Mouse (Mus musculus) embryo, embryonic 9.5 days (tissue): ENCODE data around the gene Gm17268.

Source experiments
- DNase-seq: peaks from one replicate; pipeline ENCODE4 v3.0.0-alpha.2; 2017; ENCODE audit errors: extremely low spot score

Gm17268 gene

DNA sequence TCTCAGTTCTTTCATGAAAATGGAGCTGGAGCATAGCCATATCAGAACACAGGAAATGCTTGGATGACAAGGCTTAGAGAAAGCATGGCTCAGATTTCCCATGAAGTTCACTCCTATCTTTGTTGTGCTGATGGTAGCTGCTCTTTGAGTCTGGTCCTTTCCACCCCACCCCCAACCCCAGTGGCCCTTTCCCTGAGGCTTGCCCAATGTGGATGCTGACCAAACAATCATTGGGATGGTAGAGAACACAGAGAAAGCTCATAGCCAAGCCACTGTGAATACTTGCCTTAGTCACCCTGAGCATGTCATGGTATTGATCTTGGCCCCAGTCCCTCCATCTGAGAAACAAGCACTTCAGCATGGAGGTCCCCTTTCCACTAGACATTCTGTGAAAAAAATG, 6.2 kb downstream of the Gm17268 start:
- DNase-seq: no peak

- DNase-seq: no peak
Observed at GRCm38 (mm10) chr11:82030171-82030570, 8.2 kb downstream of the Gm17268 start.

DNA sequence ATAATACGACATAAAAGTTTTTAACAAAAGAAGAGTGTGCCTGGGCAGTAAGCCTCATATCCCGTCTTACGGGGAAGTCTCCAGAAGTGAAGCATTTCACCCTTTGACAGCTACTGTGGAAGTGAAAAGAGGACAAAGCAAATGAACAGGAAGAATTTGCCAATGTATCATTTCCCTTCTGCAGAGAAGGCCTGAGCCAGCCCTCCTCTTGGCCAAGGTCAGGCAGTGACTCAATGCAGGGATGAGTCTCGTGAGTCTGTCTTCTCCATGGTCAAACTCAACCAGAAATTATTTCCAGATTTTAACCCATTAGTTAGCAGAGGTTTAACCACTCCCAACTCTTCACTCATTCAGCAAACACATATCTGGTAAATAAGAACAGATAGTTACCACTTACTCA, 14.6 kb downstream of the Gm17268 start:
- no peak for DNase-seq

DNA sequence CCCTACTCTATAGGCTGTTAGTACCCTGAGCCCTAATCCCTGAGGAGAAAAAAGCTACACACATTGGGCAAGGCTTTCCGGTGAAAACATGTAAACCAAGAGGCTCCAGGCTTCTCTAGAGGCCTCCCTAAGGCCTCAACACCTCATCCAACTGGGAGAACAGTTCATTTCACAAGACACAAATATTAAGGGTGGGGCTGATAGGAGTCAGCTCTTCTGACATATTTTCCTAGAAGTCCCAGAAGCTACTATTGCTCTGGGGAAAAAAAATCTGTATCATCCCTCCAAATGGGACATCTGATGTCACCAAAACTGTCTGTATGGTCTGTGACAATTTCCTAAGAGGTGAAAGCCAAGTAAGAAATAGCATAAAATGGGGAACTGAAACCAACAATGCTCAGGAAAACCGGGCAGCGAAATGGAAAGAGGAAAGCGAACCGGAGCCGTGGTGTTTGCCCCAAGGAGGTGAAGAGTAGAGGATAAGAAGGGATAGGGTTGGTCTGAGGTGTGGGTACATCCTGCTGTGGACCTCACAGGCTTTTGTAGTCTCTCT, 15.8 kb downstream of the Gm17268 start:
- no peak for DNase-seq

DNA sequence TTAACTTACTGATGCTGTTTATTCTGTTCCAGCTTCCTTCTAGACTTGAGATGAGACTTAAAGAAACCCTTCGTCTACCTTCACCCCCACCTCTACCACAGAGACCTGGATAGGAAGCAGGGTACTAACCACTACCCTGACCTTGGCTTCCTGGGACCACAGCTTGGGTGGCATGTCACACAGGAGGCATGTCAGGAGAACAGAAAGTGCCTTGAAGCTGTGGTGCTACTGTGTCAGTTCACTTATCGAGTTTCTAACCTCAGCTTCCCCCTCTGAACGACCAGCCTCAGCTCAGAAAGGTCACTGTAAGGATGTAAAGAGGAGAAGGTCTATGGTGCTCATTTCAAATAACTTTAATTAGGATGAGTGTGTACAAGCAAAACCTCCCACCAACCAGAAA, 17.0 kb downstream of the Gm17268 start:
- DNase-seq: no peak

- DNase-seq: no peak
Observed at GRCm38 (mm10) chr11:82019793-82020192, 18.6 kb downstream of the Gm17268 start.

DNA sequence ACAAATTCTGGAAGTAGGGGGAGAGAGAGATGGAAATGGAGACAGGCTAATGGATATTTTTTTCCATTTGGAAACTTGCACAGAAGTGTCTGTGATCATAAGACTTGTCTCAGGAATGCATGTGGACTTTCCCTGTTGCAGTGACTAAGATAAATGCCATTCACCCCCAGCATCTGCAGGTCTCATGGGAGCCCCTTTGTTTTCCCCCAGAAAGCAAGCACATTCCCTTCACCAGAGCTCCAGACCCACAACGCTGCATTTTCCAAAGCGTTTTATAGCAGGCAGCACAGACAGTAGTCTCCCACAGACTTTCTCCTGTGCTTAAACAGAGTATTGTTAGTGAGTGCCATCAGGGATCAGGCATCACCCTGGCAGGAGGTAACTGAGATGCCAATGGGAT, 19.0 kb downstream of the Gm17268 start:
- no peak for DNase-seq

DNA sequence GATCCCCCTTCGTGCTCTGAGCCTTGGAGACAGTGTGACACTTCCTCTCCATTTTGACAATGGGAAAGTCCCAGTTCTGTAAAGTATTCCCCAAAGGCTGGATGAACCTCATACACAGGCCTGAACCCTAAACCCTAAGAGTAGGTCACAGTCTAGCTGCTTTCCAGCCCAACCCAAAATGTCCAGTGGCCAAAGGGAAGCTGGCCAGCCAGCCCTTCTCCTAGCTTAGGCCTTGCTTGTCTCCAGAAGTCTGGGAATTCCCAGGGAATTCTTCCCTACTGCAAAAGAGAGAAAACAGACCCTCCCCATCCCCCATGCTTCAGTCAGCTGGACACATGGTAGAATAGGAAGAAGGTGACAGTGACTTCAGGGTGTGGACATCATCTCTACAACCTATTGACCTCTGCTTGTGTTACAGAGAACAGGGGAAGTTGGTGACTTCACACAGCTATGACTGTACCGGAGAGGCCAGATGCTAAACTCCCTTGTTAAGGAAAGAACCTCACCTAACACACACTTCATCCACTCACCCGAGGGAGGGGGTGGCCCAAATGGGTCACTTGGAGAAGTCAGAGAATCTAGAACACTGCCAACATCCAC, 22.1 kb downstream of the Gm17268 start:
- DNase-seq: no peak

DNA sequence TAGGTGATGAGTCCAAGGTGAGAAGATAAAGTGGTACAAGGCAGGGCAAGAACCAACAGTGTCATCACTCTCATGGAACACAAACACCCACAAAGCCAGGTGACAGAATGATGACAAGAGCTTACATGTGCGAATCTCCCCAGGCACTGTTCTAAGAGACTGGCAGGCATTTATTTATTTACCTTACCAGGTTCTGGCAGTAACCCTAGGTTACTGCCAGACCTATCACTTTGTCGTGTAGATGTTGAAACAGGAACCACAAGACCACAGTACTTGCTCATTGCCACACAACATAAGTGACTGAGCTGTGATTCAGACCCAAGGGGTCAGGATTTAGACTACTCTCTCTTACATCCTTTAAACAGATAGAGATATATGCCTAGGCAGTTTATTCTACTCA, 23.3 kb downstream of the Gm17268 start:
- DNase-seq: no peak

- DNase-seq: no peak
Observed at GRCm38 (mm10) chr11:82013756-82014155, 24.6 kb downstream of the Gm17268 start.

DNA sequence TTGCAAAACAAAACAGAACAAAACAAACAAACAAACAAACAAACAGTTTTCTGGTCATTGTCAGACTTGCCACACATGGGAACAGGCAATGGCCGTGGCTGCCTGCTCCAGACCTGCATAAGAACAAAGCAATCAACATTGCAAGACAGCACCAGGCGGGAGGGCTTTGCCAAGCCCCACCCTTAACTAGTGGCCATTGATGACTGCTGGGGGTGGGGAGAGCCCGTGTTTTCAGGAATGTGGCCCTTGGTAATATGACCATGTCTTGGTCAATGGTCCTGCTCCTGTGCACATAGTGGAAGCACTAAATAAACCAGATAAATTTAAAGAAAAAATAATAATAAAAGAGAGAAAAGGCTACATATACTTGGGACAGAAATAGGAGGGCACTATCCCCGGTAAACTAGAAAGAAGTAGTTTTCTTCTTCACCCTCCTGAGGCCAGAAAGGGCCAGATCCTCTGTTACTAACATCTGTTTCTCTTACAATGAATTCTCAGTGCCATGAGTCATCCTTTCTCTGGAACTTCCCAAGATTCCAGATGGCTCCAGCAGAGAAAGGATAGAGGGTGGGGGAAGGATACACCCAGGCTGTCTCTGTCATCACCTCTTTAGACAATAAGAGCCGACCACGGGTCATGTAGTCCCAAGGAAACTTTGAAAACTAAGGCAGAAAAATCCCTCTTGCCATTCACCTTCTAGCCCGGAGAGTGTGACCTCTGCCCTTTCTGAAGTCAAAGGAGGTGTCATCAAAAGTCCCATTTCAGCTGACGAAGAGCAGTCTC, 26.8 kb downstream of the Gm17268 start:
- no peak for DNase-seq

DNA sequence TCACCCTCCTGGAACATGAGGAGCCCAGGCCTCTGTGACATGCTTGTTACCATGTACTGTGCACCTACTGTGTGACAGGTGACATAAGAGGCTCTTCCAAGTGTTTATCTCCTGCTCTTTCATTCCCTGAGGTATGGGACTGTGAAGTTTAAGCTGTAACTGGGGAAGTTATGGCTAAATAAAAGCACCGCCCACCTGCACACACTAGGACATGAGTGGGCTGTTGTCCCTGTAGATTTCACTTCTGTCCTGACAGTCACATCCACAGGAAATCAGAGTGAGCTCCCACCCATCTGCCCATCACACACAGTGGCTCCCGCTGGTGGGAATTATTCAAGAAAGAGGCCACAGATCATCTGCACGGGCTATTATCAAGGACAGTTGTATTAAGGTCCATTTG, 28.2 kb downstream of the Gm17268 start:
- no peak for DNase-seq

DNA sequence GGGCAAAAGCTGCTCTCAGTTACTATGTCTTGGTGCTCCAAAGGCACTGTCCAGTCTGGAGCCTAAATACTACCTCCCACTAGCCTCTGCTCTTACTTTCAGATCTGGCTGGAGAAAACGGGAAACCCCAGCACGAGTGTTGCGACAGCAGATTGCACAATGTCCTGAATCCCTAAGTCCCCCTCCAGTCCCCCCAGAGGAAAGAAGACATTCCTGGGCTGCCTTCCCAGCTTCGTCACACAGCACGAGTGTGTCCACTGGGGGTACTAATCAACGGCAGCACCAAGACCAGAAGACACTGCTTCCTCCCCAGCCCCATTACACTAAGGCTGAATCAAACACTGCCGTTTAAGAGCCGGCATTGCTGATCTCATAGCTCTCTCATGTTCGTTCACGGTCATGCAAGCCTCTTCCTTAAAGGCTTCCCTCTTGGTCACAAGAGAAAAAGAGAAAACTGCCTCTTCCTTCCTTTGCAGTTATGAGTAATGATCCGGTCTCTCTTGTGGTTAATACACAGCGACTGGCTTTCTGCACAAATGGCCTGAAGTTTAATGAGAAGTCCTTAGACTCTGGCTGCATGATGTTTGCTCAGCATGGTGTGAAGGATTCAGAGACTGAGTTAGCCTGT, 31.5 kb downstream of the Gm17268 start:
- DNase-seq: no peak

- DNase-seq: no peak
Observed at GRCm38 (mm10) chr11:82004810-82005209, 33.6 kb downstream of the Gm17268 start.

DNA sequence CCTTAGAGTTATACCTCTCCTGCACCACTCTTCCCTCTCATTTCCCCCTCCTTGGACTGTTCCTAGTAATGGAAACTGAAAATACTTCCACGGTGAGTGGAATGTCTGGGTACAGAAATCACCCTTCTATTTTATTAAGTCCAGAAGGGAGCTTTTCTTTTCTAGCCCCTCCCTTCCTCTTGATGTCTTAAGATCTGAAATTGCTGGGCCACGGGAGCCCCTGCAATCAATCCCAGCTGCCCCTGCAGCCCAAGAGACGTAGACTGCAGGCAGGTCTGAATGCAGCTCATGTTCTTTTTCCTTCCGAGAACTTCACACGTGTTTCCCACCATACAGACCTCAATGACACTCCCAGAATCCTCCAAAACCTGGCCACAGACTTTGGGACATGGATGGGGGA, 37.8 kb downstream of the Gm17268 start:
- DNase-seq: no peak

DNA sequence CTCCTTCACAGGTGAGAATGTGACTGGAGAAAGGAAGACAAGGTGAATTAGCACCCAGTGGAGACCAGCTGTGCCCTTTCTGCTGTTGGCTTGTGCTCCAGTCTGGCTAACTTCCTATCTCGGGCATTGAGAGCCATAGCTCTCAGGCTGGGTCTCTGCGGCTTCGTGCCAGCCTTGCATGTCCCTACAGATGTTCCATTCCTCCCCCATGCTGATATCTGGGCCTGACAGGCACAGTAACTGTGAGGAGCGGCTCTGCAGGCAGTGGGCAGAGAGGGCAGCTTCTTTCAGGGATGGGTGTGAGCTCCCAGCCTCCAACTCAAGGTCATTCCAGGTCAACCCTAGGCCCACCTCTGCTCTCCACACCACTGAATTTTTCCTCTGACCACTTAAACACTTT, 38.9 kb downstream of the Gm17268 start:
- DNase-seq: no peak

DNA sequence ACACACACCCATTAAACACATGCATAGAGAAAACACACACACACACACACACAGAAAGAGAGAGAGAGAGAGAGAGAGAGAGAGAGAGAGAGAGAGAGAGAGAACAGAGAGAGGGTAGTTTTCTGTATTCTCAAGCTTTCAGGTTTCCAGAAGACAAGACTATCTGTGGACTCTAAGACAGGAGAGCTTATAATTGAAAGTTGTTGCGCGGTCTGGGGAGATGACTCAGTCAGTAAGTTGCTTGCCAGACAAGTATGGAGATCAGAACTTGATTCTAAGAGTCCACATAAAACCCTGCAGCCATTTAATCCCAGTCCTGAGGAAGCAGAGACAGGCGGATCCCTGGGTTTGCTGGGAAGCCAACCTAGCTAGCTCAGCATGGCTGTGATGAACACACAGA, 39.7 kb downstream of the Gm17268 start:
- no peak for DNase-seq

DNA sequence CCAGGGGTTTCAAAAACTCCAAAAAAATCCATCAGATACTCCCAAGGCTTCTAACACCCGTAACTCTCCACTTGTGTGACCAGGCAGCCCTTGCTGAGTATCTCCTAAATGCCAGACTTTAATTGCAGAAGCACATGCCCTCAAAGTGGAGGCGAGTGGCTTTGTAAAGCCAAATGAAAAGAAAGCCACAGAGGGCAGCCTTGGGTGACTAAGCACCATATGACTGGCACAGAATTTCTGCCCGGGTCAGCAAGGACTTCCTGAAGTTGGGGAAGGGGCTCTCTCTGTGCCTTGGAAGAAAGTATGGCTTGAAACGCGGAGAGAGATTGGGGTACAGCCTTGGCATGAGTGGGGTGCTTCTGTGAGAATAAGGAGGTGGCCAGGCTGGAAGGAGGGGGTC, 41.3 kb downstream of the Gm17268 start:
- DNase-seq: no peak

DNA sequence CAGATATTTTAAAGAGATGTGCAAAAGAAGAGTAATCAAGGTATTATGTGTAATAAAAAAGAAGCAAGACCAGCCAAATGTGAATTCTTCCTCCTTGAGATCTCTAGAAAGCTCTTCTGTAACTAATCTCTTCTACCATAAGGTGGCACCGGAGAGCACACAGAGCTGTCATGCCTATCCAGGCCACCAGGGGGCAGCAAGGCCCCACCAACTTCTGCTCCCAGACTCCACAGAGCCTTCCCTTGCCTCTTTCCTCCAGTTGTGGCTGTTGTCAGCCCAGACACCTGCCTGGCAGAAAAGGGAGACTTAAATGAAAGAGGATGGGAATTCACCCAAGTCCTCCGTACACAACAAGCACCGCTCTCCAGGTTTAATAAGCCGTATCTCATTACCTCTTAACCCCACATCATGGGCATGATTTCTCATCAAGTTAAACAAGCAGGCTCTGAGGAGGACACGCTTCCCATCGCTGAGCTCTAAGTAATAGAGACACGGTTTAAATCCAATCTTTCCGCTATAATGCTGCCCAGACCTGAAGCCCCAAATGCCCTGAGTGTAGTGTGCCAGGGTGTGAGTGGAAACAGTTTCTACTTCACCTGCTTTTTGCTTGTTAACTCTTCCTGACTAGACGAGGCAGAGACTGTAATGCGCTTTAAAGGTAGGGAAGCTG, 42.1 kb downstream of the Gm17268 start:
- peak; percentile 78 for DNase-seq

DNA sequence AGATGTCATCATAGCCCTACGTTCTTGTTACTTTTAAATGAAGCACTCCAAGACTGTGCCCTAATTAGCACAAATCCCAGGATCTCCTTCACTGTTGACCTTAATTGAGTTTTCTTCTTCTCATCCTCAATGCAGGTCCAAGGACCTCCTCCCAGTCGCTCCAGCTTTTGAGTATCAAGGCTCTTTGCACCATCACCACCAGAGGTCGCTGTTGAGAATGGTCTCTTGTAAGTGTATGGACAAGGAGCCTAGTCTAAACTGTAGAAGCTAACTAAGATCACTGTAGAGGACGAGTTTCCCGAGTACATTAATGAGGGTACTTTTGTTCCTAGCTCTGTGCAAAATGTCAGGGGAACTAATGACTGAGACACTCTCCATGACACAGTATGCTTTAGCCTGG, 55.2 kb downstream of the Gm17268 start:
- DNase-seq: peak; percentile 55

DNA sequence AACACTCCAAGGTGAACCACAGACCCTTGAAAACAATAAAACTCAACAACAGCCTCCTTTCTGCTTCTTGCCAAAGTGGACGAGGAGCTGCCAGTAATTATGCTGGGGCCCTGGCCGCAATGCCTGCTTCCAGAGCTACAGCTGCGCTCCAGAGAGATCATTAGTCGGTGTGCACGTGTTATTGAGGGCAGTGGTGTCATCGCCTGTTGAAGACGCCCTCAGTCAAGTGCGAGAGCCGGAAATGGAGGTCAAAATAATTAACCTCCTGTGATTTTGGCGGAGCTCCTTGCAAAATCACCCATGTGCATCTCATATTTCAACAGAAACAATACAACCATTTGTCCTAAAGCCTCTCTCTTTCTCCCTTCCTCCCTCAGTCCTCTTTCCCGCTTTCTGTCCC, 56.2 kb downstream of the Gm17268 start:
- DNase-seq: peak; percentile 27
